Mouse (Mus musculus): Measurements from ENCODE around the gene Mical3. TPM values are rescaled to one million over a fixed set of nuclear protein-coding genes. Genes with fewer than 3 reads are reported as not detected.

Gene Mical3
- polyA plus RNA-seq, 1 experiment from 2014 or later, result 33.8 TPM

GRCm38 (mm10) chr6:121053585-121054112 is 77.2 kb downstream of the Mical3 start:
- H3K4me3 ChIP-seq, result no peak overlapping the region
- H3K4me2 ChIP-seq, result no peak overlapping the region
- no peak overlapping the region for H3K9ac ChIP-seq
- WGBS, result 88% methylated on average over 7 of the region's 7 CpGs
- ATAC-seq (ENCODE audit: low FRiP score), result no peak
- H3K9me3 ChIP-seq, result no peaks in the 10 kb centered on the region
- peaks cover 11% of the 10 kb centered on the region; the same call in 1 of the 2 replicates for H3K4me1 ChIP-seq (replicated peaks)
- H3K27me3 ChIP-seq, result no peaks in the 10 kb centered on the region
- H3K36me3 ChIP-seq, result no peaks in the 10 kb centered on the region
- H3K27ac ChIP-seq, result no peak overlapping the region

DNA sequence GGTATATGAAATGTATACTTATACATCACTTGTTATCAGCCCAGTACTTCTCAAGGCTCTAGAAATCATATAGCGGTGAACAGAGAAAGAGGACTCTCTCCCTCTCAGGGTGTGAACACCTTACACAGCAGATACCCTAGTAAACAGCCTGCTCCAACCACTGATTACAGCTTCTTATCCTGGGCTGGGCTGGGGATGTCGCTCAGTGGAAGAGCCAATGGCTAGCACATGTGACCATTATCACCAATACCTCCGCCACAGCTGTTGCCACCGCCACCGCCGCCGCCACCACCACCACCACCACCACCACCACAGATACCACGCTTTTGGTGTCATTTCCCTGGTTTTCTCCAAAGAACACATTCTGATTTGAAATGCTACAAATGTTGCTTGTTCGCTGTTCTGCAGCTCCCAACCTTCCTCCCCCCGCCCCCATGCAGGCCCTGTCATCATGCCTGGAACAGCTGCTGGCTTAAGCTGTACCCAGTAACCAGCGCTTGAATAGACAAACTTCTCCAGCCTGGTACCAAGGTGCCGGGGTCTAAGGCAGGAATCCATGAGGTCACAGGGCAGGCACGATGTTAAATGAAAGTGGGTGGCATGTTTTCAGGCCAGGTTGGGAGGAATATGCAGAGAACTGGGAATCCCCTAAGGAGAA is 78.7 kb downstream of the Mical3 start:
- ATAC-seq (ENCODE audit: low FRiP score), result no peak
- 94% methylated on average over 13 of the region's 13 CpGs for WGBS

GRCm38 (mm10) chr6:121051411-121051810 is 79.4 kb downstream of the Mical3 start:
- no peak for ATAC-seq (ENCODE audit: low FRiP score)
- no peaks in the 10 kb centered on the region for H3K27me3 ChIP-seq
- H3K9ac ChIP-seq, result no peak overlapping the region
- H3K4me1 ChIP-seq (replicated peaks), result peaks cover 14% of the 10 kb centered on the region; the same call in 1 of the 2 replicates
- H3K4me2 ChIP-seq, result no peak overlapping the region
- H3K9me3 ChIP-seq, result no peaks in the 10 kb centered on the region
- H3K27ac ChIP-seq, result no peak overlapping the region
- no peaks in the 10 kb centered on the region for H3K36me3 ChIP-seq
- no peak overlapping the region for H3K4me3 ChIP-seq
- 77% methylated on average over 8 of the region's 8 CpGs for WGBS

More for the DNA sequence above, 78.7 kb downstream of the Mical3 start:
- Histone ChIP-seq H3K4me3 (no peak overlapping the region), H3K36me3 (no peaks in the 10 kb centered on the region), H3K27me3 (no peaks in the 10 kb centered on the region), H3K4me2 (no peak overlapping the region), H3K9ac (no peak overlapping the region), H3K27ac (no peak overlapping the region), H3K4me1 (replicated peaks) (peaks cover 13% of the 10 kb centered on the region; the same call in 1 of the 2 replicates), H3K9me3 (no peaks in the 10 kb centered on the region)

DNA sequence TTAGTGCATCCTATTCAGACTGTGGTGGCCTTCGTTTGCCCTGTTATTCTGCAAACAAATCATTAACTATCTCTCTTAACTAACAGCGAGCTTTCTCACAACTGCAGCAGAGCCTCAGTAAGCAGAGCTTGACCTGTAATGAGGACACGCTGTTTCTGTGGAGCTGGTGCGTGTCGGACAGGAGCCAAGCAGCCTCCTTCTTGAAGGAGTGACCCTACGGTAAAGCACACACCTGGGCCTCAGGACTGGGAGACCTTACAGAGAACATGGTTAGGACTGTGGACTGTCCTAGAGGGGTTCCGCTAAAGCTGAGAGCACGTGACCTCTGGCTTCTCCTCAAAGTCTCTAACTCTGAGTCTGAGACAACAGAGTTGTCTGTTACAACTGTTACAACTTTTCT is 82.1 kb downstream of the Mical3 start:
- no peak overlapping the region for H3K4me3 ChIP-seq
- H3K9me3 ChIP-seq, result no peaks in the 10 kb centered on the region
- no peak for ATAC-seq (ENCODE audit: low FRiP score)
- no peaks in the 10 kb centered on the region for H3K36me3 ChIP-seq
- no peak overlapping the region for H3K27ac ChIP-seq
- no peaks in the 10 kb centered on the region for H3K27me3 ChIP-seq
- H3K4me2 ChIP-seq, result no peak overlapping the region
- 58% methylated on average over 8 of the region's 8 CpGs for WGBS
- no peak overlapping the region for H3K9ac ChIP-seq
- H3K4me1 ChIP-seq (replicated peaks), result peaks cover 26% of the 10 kb centered on the region

- peak; percentile 61; the same call in 1 of the 2 replicates for ATAC-seq (ENCODE audit: low FRiP score)
- H3K36me3 ChIP-seq, result peaks cover 20% of the 10 kb centered on the region
- peaks cover 19% of the 10 kb centered on the region for H3K4me1 ChIP-seq (replicated peaks)
- H3K9ac ChIP-seq, result no peak overlapping the region
- H3K27me3 ChIP-seq, result no peaks in the 10 kb centered on the region
- H3K4me3 ChIP-seq, result no peak overlapping the region
- peak overlapping the region; percentile 62; the same call in 1 of the 2 replicates for H3K27ac ChIP-seq
- no peak overlapping the region for H3K4me2 ChIP-seq
- H3K9me3 ChIP-seq, result no peaks in the 10 kb centered on the region
- 56% methylated on average over 20 of the region's 20 CpGs for WGBS
These were observed 85.3 kb downstream of the Mical3 start for GRCm38 (mm10) chr6:121045345-121046080.

GRCm38 (mm10) chr6:121043434-121044189 is 87.2 kb downstream of the Mical3 start:
- no peak overlapping the region for H3K9ac ChIP-seq
- no peak overlapping the region for H3K27ac ChIP-seq
- no peaks in the 10 kb centered on the region for H3K27me3 ChIP-seq
- H3K36me3 ChIP-seq, result peaks cover 39% of the 10 kb centered on the region
- no peak overlapping the region for H3K4me2 ChIP-seq
- WGBS, result 77% methylated on average over 14 of the region's 14 CpGs
- H3K9me3 ChIP-seq, result no peaks in the 10 kb centered on the region
- H3K4me3 ChIP-seq, result no peak overlapping the region
- ATAC-seq (ENCODE audit: low FRiP score), result no peak
- H3K4me1 ChIP-seq (replicated peaks), result peaks cover 16% of the 10 kb centered on the region

DNA sequence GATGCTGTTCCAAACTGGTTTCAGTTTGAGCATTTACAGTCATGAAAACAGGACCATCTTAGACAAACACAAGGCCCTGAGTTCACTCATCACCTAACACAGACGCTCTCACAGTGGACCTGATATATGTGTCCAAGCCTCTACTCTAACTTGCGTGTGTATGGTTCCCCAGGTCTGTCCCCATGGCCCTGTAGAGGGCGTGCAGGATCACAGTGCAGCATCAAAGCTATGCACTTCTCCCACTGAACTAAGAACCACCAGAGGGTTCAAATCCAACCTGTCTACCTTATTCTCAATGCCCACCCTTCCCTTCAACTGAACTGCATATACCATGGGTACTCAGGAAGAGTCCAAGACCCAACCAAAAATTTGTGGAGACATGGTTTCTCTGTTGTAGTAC is 91.1 kb downstream of the Mical3 start:
- Histone ChIP-seq H3K4me2 (no peak overlapping the region), H3K4me3 (no peak overlapping the region), H3K4me1 (replicated peaks) (no peaks in the 10 kb centered on the region; the same call in none of the 2 replicates), H3K9me3 (no peaks in the 10 kb centered on the region), H3K9ac (no peak overlapping the region), H3K36me3 (peaks cover 74% of the 10 kb centered on the region), H3K27ac (no peak overlapping the region), H3K27me3 (no peaks in the 10 kb centered on the region)
- WGBS, result 89% methylated on average over 3 of the region's 3 CpGs
- ATAC-seq (ENCODE audit: low FRiP score), result no peak

DNA sequence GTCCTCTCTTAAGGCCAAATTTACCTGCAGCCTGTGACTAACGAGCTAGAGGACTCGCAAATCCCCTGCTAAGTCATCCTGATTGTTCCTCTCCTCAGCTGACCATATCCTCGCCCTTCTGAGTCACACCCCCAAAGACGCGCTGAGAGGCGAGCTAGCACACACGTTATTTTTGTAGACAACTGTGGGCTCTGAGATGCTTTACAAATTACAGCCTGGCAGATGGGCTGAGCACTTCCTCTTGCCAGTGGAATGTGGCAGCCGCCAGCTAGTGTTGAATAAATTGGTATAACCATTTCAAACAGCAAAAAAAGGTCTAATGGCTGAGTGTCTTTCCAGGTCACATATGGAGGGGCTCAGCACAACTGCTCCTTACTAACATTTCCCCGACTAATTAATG is 91.5 kb downstream of the Mical3 start:
- WGBS, result 89% methylated on average over 9 of the region's 9 CpGs

GRCm38 (mm10) chr6:121037086-121037485 is 93.7 kb downstream of the Mical3 start:
- no peaks in the 10 kb centered on the region; the same call in 1 of the 2 replicates for H3K4me1 ChIP-seq (replicated peaks)
- no peaks in the 10 kb centered on the region for H3K9me3 ChIP-seq
- no peak for ATAC-seq (ENCODE audit: low FRiP score)
- no peak overlapping the region for H3K27ac ChIP-seq
- H3K4me3 ChIP-seq, result no peak overlapping the region
- H3K36me3 ChIP-seq, result peaks cover 96% of the 10 kb centered on the region
- WGBS, result 68% methylated on average over 4 of the region's 4 CpGs
- H3K4me2 ChIP-seq, result no peak overlapping the region
- H3K27me3 ChIP-seq, result no peaks in the 10 kb centered on the region
- H3K9ac ChIP-seq, result no peak overlapping the region

More for the DNA sequence above, 91.5 kb downstream of the Mical3 start:
- H3K9ac ChIP-seq, result no peak overlapping the region
- H3K27ac ChIP-seq, result no peak overlapping the region
- H3K36me3 ChIP-seq, result peaks cover 78% of the 10 kb centered on the region
- H3K4me2 ChIP-seq, result no peak overlapping the region
- no peaks in the 10 kb centered on the region for H3K9me3 ChIP-seq
- no peaks in the 10 kb centered on the region for H3K27me3 ChIP-seq
- no peak overlapping the region for H3K4me3 ChIP-seq
- no peaks in the 10 kb centered on the region; the same call in 1 of the 2 replicates for H3K4me1 ChIP-seq (replicated peaks)
- no peak for ATAC-seq (ENCODE audit: low FRiP score)

DNA sequence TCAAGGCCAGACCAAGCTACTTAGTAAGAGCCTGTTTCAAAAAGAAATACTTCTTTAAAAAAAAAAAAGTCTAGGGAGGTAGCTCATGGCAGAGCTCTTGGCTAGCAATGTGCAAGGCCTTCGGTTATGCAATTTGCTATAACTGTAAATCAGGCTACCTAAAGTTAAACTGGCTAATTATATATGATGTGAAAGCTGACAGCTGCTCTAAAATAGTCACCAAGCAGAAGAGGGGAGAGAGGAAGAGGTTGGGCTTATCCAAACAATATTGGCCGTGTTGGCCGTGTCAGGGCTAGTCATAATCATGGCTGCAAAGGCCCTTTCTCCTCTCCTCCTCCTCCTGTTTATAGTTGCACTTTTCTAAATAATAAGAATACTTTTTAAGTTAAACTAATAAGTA is 94.9 kb downstream of the Mical3 start:
- ATAC-seq (ENCODE audit: low FRiP score), result no peak
- H3K9me3 ChIP-seq, result no peaks in the 10 kb centered on the region
- no peaks in the 10 kb centered on the region; the same call in 1 of the 2 replicates for H3K4me1 ChIP-seq (replicated peaks)
- H3K27me3 ChIP-seq, result no peaks in the 10 kb centered on the region
- H3K27ac ChIP-seq, result no peak overlapping the region
- no peak overlapping the region for H3K9ac ChIP-seq
- no peak overlapping the region for H3K4me3 ChIP-seq
- no peak overlapping the region for H3K4me2 ChIP-seq
- peaks cover 96% of the 10 kb centered on the region for H3K36me3 ChIP-seq
- WGBS, result 91% methylated on average over 3 of the region's 3 CpGs

- Histone ChIP-seq H3K27me3 (no peaks in the 10 kb centered on the region), H3K9me3 (no peaks in the 10 kb centered on the region), H3K4me3 (no peak overlapping the region), H3K4me1 (replicated peaks) (no peaks in the 10 kb centered on the region; the same call in 1 of the 2 replicates), H3K36me3 (peaks cover 96% of the 10 kb centered on the region), H3K9ac (no peak overlapping the region), H3K4me2 (no peak overlapping the region), H3K27ac (no peak overlapping the region)
- WGBS, result 44% methylated on average over 12 of the region's 12 CpGs
- no peak for ATAC-seq (ENCODE audit: low FRiP score)
These were observed 95.5 kb downstream of the Mical3 start for GRCm38 (mm10) chr6:121035268-121035667.

DNA sequence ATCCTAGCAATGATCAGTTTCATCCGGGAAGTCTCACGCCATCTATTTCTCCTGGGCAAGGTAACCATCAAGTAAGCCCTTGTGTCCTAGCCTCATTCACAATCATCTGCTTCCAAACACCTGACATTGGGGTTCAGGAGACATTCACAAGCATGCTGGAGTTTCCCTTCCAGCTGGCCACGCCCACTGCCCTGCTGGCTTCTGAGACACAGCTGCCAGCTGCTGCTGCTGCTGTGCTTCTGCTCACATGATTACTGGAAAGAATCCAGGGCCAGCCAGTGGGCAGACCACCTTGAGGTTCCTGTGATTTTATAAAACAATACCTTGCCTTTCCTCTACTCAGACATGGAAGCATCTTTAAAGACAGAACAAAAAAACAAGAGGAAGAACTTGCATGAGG is 97.5 kb downstream of the Mical3 start:
- ATAC-seq (ENCODE audit: low FRiP score), result no peak
- H3K27ac ChIP-seq, result no peak overlapping the region
- H3K4me3 ChIP-seq, result no peak overlapping the region
- no peak overlapping the region for H3K9ac ChIP-seq
- no peaks in the 10 kb centered on the region for H3K9me3 ChIP-seq
- peaks cover 96% of the 10 kb centered on the region for H3K36me3 ChIP-seq
- WGBS, result 94% methylated on average over 3 of the region's 3 CpGs
- no peaks in the 10 kb centered on the region; the same call in 1 of the 2 replicates for H3K4me1 ChIP-seq (replicated peaks)
- no peaks in the 10 kb centered on the region for H3K27me3 ChIP-seq
- no peak overlapping the region for H3K4me2 ChIP-seq
